Mouse (Mus musculus) urinary bladder, postnatal 10 days (tissue): ENCODE data around the gene Cldnd2.

ENCODE experiments used
- DNase-seq: peaks from one replicate; pipeline ENCODE4 v3.0.0; 2022; ENCODE audit warnings: low spot score

The Cldnd2 gene

DNA sequence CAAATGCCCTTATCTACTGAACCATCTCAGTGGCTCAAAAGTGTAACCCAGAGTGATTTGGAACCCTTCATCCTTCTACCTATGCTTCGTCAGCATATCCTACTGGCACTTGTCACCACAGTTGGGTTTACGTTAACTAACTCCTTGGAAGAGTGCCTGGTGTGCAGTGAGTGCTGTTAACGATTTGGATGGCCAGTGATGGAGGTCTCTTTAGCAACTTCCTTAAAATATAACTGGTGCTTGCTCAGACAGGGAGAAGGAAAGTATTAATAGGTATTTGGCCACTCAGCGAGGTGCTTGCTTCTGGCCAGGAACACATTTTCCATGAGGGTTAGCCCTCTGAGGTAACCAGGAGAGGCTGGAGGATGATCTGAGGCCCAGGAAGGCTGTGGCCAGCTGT, 7.2 kb downstream of the Cldnd2 start:
- no peak for DNase-seq

DNA sequence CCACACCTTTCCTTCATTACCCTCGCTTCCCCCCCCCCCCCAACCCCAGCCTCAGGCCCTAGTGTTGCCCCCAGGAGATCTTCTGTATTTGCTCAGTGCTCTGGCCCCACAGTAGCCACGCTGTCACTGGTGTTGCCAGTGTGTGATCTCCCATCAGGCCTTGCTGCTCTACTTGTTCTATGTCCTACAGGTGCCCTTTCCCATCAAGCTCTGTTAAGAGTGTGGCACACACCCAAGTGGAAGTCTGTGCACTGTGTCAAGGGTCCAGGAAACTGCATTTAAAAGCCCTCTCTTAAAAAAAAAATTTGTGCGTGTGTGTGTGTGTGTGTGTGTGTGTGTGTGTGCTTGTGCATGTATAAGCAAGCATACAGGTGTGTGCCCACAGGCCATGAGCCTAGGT, 7.7 kb downstream of the Cldnd2 start:
- DNase-seq = no peak

DNA sequence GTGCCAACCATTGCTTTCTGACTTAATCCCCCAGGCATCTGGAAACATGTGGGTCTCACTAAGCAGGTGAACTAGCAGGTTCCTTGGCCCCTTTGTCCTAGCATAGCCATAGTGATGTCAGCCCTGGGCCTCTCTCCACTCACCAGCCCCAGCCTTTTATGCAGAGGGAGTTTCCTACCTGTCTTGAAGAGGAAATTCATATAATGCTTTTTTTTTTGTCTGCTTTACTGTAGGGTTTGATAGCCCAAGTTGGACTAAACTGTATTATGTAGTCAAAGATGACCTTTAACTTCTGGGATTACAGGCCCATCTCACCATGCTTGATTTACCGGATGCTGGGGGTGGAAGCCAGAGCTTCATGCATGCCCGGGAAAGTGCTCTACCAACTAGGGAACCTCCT, 9.2 kb downstream of the Cldnd2 start:
- DNase-seq = no peak

DNA sequence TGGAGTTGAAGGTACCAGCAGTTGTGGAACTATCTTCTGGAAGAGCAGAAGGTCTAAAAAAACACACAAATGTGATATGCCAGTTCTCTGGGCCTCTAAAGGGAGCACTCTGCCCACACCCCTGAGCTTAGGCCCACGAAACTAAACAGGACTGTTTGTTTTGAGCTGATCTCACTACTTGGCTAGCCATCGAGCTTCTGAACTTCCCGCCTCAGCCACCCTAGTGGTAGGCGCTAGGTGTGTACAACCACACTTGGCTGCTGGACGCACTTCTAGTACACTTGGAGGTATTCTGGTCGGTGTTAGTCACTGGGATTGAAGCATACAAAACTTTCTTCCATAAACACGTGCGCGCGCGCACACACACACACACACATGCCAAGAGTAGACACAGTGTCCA, 11.1 kb downstream of the Cldnd2 start:
- DNase-seq = no peak

DNA sequence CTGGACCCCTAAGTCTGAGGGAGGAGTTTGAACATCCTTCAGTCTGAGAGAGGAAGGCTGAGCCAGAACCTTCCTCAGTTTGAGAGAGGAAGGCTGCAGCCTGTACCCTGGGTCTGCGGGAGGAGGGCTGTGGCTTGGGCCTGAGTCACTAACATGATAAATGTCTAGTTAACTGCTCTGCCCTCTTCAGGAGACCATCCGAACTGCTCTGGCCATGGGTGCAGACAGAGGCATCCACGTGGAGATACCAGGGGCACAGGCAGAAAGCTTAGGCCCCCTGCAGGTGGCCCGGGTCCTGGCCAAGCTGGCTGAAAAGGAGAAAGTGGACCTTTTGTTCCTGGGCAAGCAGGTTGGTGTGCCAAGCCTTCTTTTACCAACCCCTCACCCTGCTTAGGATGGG, 12.0 kb downstream of the Cldnd2 start:
- no peak for DNase-seq

DNA sequence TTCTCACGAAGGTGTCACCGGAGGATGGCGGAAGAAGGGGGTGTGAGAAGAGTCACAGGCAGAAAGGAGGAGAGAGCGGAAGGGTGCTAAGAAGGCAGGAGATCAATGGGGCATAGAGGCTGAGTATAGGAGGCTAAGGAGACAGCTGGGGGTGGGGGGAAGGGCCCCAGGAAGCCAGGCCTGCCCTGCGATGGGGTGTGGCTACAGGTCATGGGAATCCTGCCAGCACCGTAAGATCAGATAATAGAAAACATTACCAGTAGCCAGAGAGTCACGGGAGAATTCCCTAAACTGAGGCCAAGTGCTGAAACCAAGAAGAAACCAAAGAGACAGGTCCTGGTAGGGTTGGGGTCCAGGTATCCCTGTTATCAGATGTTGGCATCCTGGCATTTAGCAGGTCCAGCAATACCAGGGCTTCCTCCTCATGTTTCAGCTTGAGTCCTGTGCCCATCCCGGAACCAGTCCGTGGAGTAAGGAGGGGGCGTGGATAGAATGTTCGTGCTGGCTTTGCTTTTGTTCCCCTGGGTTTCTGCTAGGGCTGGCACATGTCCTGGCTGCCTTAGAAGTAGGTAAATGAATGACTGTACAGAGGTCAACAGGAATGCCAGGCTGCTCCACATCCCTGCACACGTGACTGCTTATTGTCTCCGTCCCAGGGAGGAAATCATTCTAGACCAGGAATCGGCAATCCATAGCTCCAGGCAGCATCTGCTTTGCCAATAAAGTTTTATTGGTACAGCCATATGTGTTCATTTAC, 13.2 kb downstream of the Cldnd2 start:
- DNase-seq = no peak

DNA sequence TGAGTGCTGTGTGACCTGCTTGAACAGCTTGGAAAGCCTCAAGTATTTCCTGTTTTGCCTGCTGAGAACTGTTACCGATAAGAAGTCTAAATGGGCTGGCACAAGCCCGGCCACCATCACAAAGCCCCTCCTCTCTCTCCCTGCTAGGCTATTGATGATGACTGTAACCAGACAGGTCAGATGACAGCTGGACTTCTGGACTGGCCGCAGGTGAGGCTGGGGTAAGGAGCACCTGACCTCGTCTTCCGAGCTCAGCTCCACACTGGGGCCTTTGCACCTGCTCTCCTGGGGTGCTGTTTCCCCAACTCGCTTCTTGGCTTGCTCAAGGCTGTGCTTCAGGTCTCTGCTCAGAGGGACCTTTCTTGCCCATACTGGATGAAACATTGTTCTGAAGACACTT, 13.8 kb downstream of the Cldnd2 start:
- DNase-seq = no peak

DNA sequence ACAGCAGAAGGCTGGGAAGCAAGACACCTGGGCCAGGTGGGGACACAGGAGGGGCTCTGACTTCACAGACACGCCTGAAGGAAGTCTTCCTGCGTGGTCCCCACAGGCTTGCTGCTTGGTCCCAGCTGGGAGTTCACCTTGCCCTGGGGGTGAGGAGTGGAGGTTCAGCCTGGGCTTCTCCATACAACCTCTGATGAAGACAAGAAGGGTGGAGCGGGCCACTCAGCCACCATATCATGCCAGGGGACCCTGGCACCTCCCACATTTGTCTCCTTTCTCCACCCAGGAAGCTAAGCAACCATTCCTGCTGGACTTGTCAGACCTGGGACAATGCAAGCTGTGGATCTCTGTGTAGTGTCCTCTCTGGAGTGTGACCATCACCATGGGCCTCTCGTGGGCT, 22.3 kb downstream of the Cldnd2 start, which contains the start of gene Vsig10l:
TSS of gene Vsig10l (plus strand) at position 301 of the 400 bp plus-strand sequence.
- DNase-seq = no peak

DNA sequence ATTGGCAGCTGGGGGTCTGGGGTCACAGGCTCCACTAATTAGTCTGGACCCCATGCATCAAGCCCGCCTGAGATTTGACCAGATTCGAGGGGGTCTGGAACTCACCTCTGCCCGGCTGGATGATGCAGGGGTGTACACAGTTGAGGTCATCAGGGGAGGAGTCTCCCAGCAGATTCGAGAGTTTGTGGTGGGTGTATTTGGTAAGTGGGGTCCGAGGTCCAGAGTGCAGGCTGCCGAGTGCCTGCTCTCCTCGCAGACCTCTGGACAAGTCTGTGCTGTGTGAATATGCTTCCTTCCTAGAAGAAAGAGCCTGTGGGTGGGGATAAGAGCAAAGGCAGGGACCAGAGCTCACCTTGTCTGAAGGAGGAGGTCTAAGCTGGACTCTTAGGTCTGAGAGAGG, 23.4 kb downstream of the Cldnd2 start:
- DNase-seq = no peak

DNA sequence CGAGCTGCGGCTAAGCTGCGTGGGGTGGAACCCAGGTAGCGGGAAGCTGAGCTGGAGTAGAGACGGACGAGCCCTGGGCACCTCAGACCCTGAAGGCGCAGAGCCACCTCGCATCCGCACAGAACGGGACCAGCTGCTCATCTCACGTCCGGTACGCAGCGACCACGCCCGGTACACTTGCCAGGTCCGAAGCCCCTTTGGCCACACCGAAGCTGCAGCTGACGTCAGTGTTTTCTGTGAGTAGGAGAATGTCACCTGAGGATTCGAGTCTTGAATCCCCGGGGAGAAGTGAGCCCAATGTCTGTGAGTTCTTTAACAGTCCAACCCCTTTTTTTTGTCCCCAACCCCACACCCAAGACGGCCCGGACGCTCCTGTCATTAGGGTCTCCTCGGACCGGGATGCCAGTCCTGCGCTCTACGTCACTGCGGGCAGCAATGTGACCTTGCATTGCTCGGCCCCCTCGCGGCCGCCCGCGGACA, 24.3 kb downstream of the Cldnd2 start:
- DNase-seq = no peak

DNA sequence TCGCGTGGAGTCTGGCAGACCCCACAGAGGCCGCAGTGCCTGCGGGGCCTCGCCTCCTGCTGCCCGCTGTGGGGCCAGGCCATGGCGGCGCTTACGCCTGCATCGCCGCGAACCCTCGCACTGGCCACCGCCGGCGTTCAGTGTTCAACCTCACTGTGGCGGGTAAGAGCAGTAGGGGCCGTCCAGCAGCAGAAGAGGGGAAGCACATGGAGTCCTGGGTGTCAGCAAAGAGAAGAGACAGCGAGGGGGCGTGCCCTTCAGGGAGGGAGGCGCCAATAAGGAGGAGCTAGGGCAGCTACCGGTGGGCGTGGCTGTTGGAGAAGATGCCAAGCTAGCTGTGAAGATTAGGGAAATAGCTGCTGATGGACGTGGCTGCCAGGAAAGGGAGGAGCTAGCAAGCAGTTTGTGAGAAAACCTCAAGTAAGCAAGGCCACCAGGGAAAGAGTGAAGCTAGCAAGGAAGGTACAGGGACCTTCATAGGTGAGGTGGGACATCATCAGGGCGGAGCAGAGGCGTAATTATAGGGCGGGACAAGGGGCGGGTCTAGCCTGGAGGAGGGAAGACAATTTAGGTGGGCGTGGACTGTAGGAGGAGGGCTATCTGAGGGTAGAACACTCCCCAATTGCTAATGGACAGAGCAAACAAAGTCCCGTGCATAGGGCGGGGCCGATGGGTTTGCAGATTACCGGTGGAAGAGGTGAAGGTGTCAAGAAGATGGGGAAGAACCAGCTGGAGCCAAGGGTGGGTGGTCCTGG, 24.9 kb downstream of the Cldnd2 start:
- DNase-seq = peak; percentile 43

DNA sequence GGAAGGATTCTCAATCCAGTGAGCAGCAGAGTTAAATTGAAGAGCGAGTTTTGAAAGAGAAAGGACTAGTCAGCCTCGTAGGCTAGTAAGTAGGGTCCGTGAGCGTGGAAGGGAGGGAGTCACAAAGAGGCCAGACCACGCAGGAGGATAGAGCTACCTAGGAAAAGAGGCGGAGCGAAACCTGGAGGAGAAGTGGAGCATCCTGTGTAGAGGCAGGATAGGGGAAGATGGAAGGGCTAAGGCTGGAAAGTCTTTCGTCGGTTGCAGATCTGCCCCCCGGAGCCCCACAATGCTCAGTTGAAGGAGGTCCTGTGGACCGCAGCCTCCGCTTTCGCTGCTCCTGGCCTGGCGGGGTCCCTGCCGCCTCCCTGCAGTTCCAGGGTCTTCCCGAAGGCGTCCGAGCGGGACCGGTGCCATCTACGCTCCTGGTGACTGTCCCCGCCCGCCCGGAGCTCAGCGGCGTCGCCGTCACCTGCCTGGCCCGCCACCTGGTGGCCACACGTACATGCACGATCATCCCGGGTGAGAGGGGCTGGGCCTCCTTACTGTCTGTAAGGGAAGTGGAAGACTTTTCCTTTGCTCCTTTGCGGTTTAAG, 25.6 kb downstream of the Cldnd2 start:
- DNase-seq = peak; percentile 49

DNA sequence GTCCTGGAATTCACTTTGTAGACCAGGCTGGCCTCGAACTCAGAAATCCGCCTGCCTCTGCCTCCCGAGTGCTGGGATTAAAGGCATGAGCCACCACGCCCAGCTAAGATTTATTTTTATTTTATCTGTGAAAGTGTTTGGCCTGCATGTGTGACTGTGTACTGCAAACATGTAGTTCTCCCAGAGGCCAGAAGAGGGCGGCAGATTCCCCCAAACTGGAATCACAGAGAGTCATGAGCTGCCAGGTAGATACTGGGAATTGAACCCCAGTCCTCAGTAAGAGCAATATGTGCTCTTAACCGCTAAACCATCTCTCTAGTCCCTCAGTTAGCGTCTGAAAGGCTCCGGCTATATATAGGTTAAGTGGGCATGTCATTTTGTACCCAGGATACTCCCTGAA, 29.8 kb downstream of the Cldnd2 start:
- no peak for DNase-seq

DNA sequence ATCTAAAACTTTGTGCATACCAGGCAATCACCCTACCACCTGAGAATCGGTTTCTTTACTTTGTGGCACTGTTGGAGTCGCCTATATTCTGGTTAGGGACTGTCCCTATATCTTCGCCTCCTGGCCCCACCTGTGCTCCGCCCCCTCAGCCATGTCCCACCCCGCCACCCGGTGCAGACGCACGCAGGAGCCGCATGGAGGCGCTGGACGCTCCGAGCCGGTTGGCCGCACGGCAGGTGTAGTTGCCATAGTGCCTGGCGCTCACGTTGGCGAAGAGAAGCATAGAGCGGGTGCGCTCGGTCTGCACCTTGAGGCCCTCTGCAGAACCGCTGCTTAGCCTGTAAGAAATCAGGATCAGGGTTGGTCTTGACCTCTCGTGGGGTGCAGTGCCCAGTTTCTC, 35.1 kb downstream of the Cldnd2 start:
- no peak for DNase-seq

DNA sequence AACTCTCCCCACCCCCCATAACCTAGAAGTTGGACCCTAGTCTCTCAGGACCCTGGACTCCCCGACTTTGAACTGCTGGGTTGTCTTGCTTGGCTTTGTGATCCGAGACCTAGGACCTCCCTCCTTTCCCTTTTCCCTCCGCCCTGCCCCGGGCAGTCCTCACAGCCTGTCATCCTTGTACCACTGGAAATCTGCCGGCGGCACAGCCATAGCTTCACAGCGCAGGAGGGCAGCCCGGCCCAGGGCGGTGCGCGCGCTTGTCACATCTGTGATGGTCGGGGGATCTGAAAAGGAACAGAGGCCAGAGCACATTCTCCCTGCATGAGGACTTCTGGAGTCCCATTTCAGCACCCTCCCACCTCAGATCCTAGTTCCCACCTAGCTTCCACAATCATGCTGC, 35.8 kb downstream of the Cldnd2 start:
- no peak for DNase-seq

DNA sequence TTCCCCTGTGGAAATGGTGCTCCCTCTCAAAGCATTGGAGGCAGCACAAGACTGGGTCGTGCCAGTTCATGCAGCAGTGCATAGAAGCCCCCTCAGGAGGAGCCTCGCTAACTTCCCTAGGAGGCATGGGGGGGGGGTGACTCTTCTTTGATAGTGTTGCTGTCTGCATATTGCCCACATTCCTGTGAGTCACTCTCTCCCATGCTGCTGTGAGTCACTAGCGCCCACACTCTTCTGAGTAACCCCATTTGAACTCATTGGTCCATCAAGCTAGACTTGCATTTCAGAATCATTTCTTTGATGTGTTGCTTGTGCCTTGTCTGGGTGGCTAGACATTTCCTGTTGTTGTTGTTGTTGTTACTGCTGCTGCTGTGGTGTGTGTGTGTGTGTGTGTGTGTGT, 40.6 kb downstream of the Cldnd2 start:
- DNase-seq = no peak

DNA sequence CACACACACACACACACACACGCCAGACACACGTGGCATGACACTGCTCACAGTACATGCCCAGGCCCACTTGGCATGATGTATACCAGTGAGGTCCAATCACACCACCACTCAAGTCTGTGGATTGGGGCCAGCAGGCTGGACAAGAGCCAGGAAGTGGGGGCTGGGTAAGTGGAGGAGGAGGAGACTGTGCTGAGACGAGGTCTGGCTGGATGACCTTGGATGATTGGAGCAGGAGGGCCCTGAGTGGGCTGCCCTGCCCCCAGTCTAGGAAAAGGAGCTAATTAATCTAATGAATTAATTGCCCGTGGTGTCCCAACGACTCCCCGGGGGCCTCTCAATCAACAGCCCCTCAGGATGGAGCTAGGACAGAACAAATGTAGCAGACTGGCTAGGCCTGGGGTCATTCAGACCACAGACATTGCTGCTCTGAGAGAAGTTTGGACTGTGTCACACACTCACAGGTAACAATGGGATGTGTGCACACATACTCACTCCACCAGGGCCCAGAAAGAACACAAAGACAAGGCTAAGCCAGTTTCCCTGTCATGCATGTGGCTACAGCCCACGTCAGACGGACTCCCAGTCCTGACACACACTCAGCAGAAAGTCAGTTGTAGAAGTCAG, 41.6 kb downstream of the Cldnd2 start:
- no peak for DNase-seq

DNA sequence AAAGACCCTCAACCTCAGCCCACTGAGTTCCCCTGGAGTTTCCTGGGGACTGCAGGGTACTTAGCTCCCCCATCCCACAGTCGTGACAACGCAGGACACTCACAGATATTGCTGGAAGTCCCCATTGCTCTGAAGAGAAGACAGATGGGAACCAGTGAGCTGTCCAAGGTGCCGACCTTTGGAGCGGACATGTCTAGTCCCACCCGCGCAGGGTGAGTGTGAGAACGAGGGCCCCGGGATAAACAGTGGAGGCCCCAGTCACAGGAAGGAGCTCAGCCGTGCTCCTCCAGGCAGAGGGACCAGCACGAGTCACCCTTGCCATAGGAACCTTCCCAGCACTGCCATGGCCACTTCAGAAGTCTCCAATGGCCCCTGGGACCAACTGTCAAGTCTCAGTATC, 42.7 kb downstream of the Cldnd2 start:
- no peak for DNase-seq

DNA sequence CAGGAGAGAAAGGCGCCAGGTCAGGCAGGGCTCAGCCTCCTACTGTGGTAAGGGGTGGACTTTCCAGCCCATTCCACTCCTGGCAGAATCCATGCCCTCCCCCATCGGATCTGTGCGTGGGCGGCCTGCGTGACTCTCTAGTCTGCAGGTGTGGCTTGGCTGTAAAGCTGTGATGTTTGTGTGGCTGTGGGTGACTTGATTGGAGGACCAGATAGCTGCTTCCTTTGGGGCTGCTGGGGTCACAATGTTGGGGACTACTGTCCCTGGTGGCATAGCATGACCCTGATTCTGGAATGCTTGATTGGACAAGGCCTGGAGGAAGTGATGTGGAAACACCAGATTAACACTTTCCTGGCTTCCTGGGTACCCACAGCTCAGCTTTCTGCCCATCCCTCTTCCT, 48.1 kb downstream of the Cldnd2 start:
- no peak for DNase-seq

DNA sequence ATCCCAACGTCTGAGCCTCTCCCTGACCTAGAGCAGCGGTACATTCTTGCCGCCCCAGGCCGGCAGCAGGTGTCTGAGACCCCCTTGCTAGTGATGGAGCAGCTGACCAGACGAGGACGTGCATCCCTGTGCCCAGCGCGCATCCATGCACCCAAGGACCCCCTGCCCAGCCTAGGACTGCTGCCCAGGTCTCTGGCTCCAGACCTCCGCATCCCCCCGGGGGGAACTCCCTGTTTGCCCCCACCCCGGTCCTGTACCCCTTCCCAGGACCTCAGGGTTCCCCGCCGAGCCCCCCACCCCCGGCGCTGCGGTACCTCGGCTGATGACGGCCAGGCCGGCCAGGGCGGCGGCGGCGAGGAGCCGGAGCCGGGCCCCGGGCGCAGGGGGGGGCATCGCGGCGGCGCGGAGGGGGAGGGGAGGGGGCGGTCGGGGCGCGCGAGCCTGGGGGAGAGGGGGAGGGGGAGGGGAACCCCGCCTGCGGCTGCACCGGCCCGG, 49.1 kb downstream of the Cldnd2 start, which contains the start of gene Iglon5:
TSS of gene Iglon5 (minus strand) at position 445 of the 495 bp plus-strand sequence.
- DNase-seq = no peak

DNA sequence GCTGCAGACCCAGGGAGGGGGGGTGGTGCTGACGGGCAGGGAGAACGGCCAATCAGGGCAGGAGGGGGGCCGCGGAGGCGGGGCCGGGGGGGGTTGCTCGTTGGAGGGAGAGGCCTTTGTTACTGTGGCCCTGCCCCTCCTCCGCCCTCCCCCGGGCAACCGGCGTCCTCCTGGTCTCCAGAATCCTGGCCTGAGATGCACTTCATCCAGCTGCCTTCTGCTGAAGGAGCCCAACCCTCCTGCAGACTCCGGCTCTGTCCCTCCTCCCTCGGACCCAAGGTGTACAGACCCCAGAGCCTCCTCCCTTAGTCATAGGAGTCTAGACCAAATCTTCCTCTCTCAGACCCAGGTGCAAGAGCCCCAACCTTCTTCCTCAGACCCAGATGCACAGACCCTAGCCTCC, 49.6 kb downstream of the Cldnd2 start:
- no peak for DNase-seq

DNA sequence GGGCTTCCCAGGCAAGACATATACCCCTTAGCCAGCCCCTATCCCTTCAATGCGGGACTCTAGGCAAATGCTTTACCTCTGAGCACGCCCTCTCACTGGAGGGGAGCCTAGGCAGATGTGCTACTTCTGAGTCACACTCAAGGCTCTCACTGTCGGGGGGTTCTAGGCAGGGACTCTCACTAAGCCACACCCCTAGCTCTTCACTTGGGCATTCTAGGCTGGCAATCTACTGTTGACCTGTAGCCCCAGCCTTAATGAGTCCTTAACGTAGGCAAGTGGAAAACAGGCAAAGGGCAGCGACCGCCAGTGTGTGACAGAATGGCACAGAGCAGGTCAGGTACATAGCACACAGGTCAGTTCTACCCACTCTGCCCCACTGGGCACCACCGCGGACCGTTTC, 50.3 kb downstream of the Cldnd2 start:
- DNase-seq = no peak
